ENCODE assay signal across 19 mouse cellular contexts in genomic region chr19:42454006-42454405, GRCm38 (mm10). TPM values are rescaled to one million over a fixed set of nuclear protein-coding genes. Genes with fewer than 3 reads are reported as not detected.
A peak's percentile ranks its signal among the peaks of the same experiment; 100 is the strongest.
DNase-seq lines count a peak whose midpoint lies in the region; ATAC-seq and TF ChIP-seq lines count a peak whose summit lies in the region.
"Had no signal": no experiment of that assay in that cellular context is flagged by ENCODE, and none has a peak within 500 bp of the region (broad histone marks: within the 10 kb centered on the region; RNA-seq: fewer than 3 reads in every experiment).

No protein-coding gene starts in this region.

- H3K27ac ChIP-seq in liver, adult 2 months (replicated peaks; ENCODE audit: insufficient read depth, low read depth, low read length) = no peak overlapping the region
- H3K27ac ChIP-seq in liver, embryonic 12.5 days = no peak overlapping the region
- H3K27ac ChIP-seq: embryonic facial prominence, embryonic 10.5 days; forebrain, embryonic 13.5 days; gastrocnemius, adult 2 months had no signal

- no peaks in the 10 kb centered on the region for H3K79me2 ChIP-seq in liver, adult 2 months (ENCODE audit: control insufficient read depth, insufficient read depth, low read length)

- ATAC-seq in liver, embryonic 12.5 days = no peak
- ATAC-seq in monocyte, adult 5-6 weeks (replicated peaks; ENCODE audit: insufficient number of reproducible peaks, low FRiP score, low TSS enrichment, poor library complexity, severe bottlenecking) = no peak
- ATAC-seq in frontal cortex, adult (ENCODE audit: low TSS enrichment) = no peak
- ATAC-seq: forebrain, embryonic 13.5 days; forebrain, postnatal 0 days had no signal

- H3K4me2 ChIP-seq in liver, embryonic 12.5 days = no peak overlapping the region
- H3K4me2 ChIP-seq: forebrain, embryonic 13.5 days; heart, embryonic 12.5 days had no signal

- H3K36me3 ChIP-seq in liver, adult 2 months (ENCODE audit: control insufficient read depth, insufficient read depth, low read length) = no peaks in the 10 kb centered on the region
- no peaks in the 10 kb centered on the region for H3K36me3 ChIP-seq in liver, embryonic 12.5 days
- H3K36me3 ChIP-seq: embryonic facial prominence, embryonic 10.5 days; heart, embryonic 12.5 days had no signal

- no peaks in the 10 kb centered on the region for H3K9me3 ChIP-seq in liver, embryonic 12.5 days (replicated peaks)
- H3K9me3 ChIP-seq: embryonic facial prominence, embryonic 10.5 days; forebrain, embryonic 13.5 days; heart, embryonic 12.5 days had no signal

- no peak overlapping the region for H3K9ac ChIP-seq in liver, adult 2 months (ENCODE audit: low read depth, low read length)
- H3K9ac ChIP-seq in liver, embryonic 12.5 days = no peak overlapping the region
- H3K9ac ChIP-seq: forebrain, embryonic 13.5 days; forebrain, postnatal 0 days; heart, embryonic 12.5 days had no signal

- H3K4me3 ChIP-seq in liver, adult 2 months (ENCODE audit: insufficient read depth, low read depth, low read length) = no peak overlapping the region
- no peak overlapping the region for H3K4me3 ChIP-seq in liver, embryonic 12.5 days
- H3K4me3 ChIP-seq: embryonic facial prominence, embryonic 10.5 days; forebrain, embryonic 13.5 days; gastrocnemius, adult 2 months; heart, embryonic 12.5 days had no signal

- no peaks in the 10 kb centered on the region for H3K27me3 ChIP-seq in liver, adult 2 months (ENCODE audit: control insufficient read depth, insufficient read depth, low read length)
- 0 out of 2 replicates have a peak, but pooled peaks cover 4% of the 10 kb centered on the region for H3K27me3 ChIP-seq in liver, embryonic 12.5 days (replicated peaks)
- H3K27me3 ChIP-seq: forebrain, embryonic 13.5 days had no signal

- peaks cover 4% of the 10 kb centered on the region for H3K4me1 ChIP-seq in liver, adult 2 months (ENCODE audit: control insufficient read depth, insufficient read depth, low read length)
- H3K4me1 ChIP-seq in liver, embryonic 12.5 days = no peaks in the 10 kb centered on the region
- H3K4me1 ChIP-seq: embryonic facial prominence, embryonic 10.5 days had no signal

- peak; percentile 71 for DNase-seq in liver, adult 2 months (ENCODE audit: extremely low read depth, low read depth, low spot score)
- peak; percentile 89 for DNase-seq in kidney, adult 9 months
- DNase-seq in kidney, postnatal 14 days = peak; percentile 70
- no peak for DNase-seq in urinary bladder, adult 18-20 months (ENCODE audit: low spot score in 2 of 2)
- DNase-seq: adrenal gland, adult 8-10 months; adrenal gland, postnatal 36 days; cerebellum, adult 2 months; cerebellum, postnatal 10 days; forebrain, postnatal 0 days; gastrocnemius, adult 2 months; gastrocnemius, postnatal 25 days; heart, postnatal 36 days had no signal

- no peak for TF ChIP-seq CTCF in liver, adult 2 months (IDR thresholded peaks at IDR 0.05; ENCODE audit: low read depth, low read length)

- 39% methylated on average over 9 of the region's 9 CpGs for WGBS in liver, adult 2 months
- WGBS in liver, embryonic 12.5 days (ENCODE audit: insufficient replicate concordance) = 71% methylated on average over 9 of the region's 9 CpGs

- no peak for TF ChIP-seq POLR2A in liver, adult 2 months (IDR thresholded peaks at IDR 0.05; ENCODE audit: extremely low read depth, insufficient read depth, low read length)

RNA-seq across cellular contexts. Expression of gene Crtac1, which starts 22.4 kb away (rescaled TPM):
- total RNA-seq in liver, adult 2 months (2014; rRNA removed) = not detected in 2 replicates
- not detected in 2 replicates for polyA plus RNA-seq in liver, adult 2 months (2012; rRNA removed)
- 0.08 TPM in 1 of 2 replicates, not detected in the other for polyA plus RNA-seq in liver, embryonic 12.5 days (2016; fragmentation: Nextera tagmentation; extraction: Ambion mirVana)
- not detected in 3 replicates for total RNA-seq in monocyte, adult 5-6 weeks (2017)
- total RNA-seq: granulocyte monocyte progenitor cell, adult 5-6 weeks; heart, postnatal 36 days had no signal

Comparison
In these comparisons a context has a peak if more than half of its experiments do, and no peak if none do; other contexts are left out.
1. DNase-seq: peak in liver, adult 2 months (single experiment), kidney, adult 9 months (single experiment) and kidney, postnatal 14 days (single experiment); none in urinary bladder, adult 18-20 months (0 of 2).